Mouse (Mus musculus): ENCODE results near the gene Hes7.

- no peak for TF ChIP-seq FLI1 (IDR thresholded peaks at IDR 0.05; ENCODE audit: low read length)
- TF ChIP-seq GATA1 (IDR thresholded peaks at IDR 0.05; ENCODE audit: borderline replicate concordance, low read length) = no peak
These were observed 34.6 kb upstream of the Hes7 start for GRCm38 (mm10) chr11:69085608-69086007.

Data from megakaryocyte, embryonic 14.5 days (primary cell).